Mouse (Mus musculus) lung, embryonic 16.5 days (tissue): ENCODE data around the gene Lactb. TPM values are rescaled to one million over a fixed set of nuclear protein-coding genes. Genes with fewer than 3 reads are reported as not detected.

Experiments used
- ATAC-seq: fragments of 200-750 bp; cut with Nextera tagmentation; 2 replicates; pipeline ENCODE4 v1.8.0; 2017; ENCODE audit warnings: low read depth, mild to moderate bottlenecking, moderate library complexity
- H3K27ac ChIP-seq: fragments of 300-500 bp; sonication (generic); 2 replicates; pipeline ENCODE4 v1.5.1; 2014; ENCODE audit warnings: mild to moderate bottlenecking, control low read depth, low read length
- H3K27me3 ChIP-seq: fragments of 300-500 bp; sonication (generic); 2 replicates; pipeline ENCODE4 v1.6.1; 2014; ENCODE audit warnings: low read depth, low read length, mixed read lengths; ENCODE audit not compliant: control insufficient read depth, insufficient read depth
- H3K36me3 ChIP-seq: fragments of 300-500 bp; sonication (generic); 2 replicates; pipeline ENCODE4 v1.6.1; 2014; ENCODE audit warnings: low read length; ENCODE audit not compliant: control insufficient read depth, insufficient read depth
- H3K4me1 ChIP-seq: fragments of 300-500 bp; sonication (generic); replicated peaks from 2 replicates; pipeline ENCODE4 v1.6.1; 2014; ENCODE audit warnings: low read length, mixed read lengths; ENCODE audit not compliant: control insufficient read depth, insufficient read depth
- H3K4me2 ChIP-seq: fragments of 300-500 bp; sonication (generic); 2 replicates; pipeline ENCODE4 v1.6.1; 2014; ENCODE audit warnings: low read depth, low read length, control low read depth
- H3K4me3 ChIP-seq: fragments of 300-500 bp; sonication (generic); 2 replicates; pipeline ENCODE4 v1.5.1; 2014; ENCODE audit warnings: mild to moderate bottlenecking, low read length, control low read depth
- H3K9ac ChIP-seq: fragments of 300-500 bp; sonication (generic); 2 replicates; pipeline ENCODE4 v1.6.1; 2014; ENCODE audit warnings: low read length, control low read depth
- H3K9me3 ChIP-seq: fragments of 300-500 bp; sonication (generic); 2 replicates; pipeline ENCODE4 v1.6.1; 2016; ENCODE audit warnings: low read length; ENCODE audit not compliant: control insufficient read depth
- WGBS: fragments of 180-500 bp; shearing (Covaris S2); extraction: QIAGEN DNeasy Blood & Tissue Kit; methylation state at CpG from one replicate; pipeline ENCODE4 v1.1.7; 2014; 5-methylcytosine and 5-hydroxymethylcytosine counted together
- polyA plus RNA-seq: library from polyadenylated mRNA; unstranded; fragments of >200 nt; fragmentation: Nextera tagmentation; extraction: Ambion mirVana; gene quantifications from 2 replicates; pipeline ENCODE4 v1.2.1, GENCODE M21; 2015

Lactb gene
- polyA plus RNA-seq, 1 experiment from 2014 or later, result 6.0 TPM

DNA sequence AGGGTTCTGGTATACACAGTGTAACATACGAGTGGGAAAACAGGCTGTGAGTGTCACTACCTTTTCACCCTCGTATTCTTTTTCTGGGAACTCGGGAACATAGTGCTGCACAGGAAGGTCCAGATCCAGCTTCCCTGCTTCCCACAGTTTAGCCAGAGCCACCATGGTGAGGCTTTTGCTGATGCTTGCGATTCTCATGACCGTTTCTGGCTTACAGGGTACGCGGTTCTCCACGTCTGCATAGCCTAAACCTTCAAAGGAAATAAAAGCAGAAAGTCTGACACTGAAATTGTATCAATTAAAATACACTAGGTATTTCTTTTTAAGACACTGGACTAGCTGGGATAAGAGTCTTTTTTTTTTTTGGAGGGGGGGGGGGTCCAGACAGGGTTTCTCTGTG lies 4.2 kb downstream of the Lactb start:
- WGBS, result 78% methylated on average over 8 of the region's 8 CpGs
- Histone ChIP-seq H3K9ac (no peak overlapping the region), H3K9me3 (no peaks in the 10 kb centered on the region), H3K36me3 (peaks cover 11% of the 10 kb centered on the region), H3K4me2 (no peak overlapping the region), H3K27ac (no peak overlapping the region), H3K27me3 (no peaks in the 10 kb centered on the region), H3K4me3 (no peak overlapping the region), H3K4me1 (peaks cover 3% of the 10 kb centered on the region)
- no peak for ATAC-seq

DNA sequence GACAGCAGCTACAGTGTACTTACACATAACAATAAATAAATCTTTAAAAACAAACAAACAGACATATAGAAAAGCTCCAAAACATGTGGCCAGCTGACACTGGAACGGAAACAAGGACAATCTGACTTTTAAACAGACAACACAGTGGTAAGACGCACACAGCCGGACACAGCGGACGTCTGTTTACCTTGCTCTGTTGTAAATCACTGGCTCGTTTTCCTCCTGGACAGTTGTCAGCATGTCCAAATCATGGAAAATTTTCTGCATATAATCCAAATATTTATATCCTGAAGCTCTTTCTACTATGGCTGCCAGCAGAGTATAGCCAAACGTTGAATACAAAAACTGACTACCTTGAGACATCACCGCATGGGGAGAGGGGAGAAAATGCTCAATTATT lies 7.8 kb downstream of the Lactb start:
- Histone ChIP-seq H3K27ac (no peak overlapping the region), H3K9ac (no peak overlapping the region), H3K4me1 (no peaks in the 10 kb centered on the region), H3K27me3 (no peaks in the 10 kb centered on the region), H3K9me3 (no peaks in the 10 kb centered on the region), H3K4me3 (no peak overlapping the region), H3K4me2 (no peak overlapping the region), H3K36me3 (peaks cover 11% of the 10 kb centered on the region)
- ATAC-seq, result no peak; the same call in 1 of the 2 replicates
- 58% methylated on average over 8 of the region's 8 CpGs for WGBS

DNA sequence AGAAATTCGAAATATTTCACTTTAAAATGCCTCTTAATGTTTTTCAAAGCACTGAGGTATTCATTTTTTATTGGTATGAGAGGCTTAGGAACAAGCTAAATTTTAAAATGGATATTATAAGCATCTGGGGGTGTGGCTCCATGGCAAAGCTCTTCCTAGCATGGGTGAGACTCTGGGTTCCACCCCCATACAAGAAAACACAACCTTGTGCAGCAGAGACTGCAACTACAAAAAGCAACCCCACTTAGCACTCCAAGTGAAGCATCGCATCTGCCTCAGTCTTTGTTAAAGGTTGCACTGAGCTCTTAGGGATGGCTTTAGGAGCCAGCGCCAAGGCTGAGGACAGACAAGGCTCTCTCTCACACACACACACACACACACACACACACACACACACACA lies 13.8 kb downstream of the Lactb start:
- H3K36me3 ChIP-seq, result no peaks in the 10 kb centered on the region
- no peak overlapping the region for H3K4me2 ChIP-seq
- H3K27ac ChIP-seq, result no peak overlapping the region
- H3K4me1 ChIP-seq, result no peaks in the 10 kb centered on the region
- no peaks in the 10 kb centered on the region for H3K9me3 ChIP-seq
- H3K9ac ChIP-seq, result no peak overlapping the region
- ATAC-seq, result no peak
- H3K4me3 ChIP-seq, result no peak overlapping the region
- no peaks in the 10 kb centered on the region for H3K27me3 ChIP-seq
- 62% methylated on average over 3 of the region's 3 CpGs for WGBS

DNA sequence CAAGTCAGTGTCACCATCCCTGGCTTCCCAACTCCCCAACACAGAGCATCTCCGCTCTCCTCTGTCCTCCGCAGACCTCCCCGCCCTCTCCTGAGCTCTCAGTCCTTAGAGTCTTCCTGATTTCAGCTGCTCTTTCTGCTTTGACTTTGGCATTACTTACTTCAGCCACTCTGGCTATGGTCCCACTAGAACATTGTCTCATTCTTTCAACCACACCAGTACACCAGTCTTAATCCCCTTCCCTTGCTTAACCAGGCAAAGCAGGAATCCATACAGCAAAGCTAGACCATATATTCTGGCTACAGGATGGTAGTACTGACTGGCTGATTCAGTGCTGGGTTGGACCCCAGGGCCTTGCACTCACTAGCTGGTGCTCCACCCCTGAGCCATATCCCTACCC lies 17.8 kb downstream of the Lactb start:
- Histone ChIP-seq H3K27ac (no peak overlapping the region), H3K36me3 (no peaks in the 10 kb centered on the region), H3K4me3 (no peak overlapping the region), H3K4me1 (no peaks in the 10 kb centered on the region), H3K9me3 (no peaks in the 10 kb centered on the region), H3K27me3 (no peaks in the 10 kb centered on the region), H3K4me2 (no peak overlapping the region), H3K9ac (no peak overlapping the region)
- 90% methylated on average over 3 of the region's 3 CpGs for WGBS
- ATAC-seq, result no peak

DNA sequence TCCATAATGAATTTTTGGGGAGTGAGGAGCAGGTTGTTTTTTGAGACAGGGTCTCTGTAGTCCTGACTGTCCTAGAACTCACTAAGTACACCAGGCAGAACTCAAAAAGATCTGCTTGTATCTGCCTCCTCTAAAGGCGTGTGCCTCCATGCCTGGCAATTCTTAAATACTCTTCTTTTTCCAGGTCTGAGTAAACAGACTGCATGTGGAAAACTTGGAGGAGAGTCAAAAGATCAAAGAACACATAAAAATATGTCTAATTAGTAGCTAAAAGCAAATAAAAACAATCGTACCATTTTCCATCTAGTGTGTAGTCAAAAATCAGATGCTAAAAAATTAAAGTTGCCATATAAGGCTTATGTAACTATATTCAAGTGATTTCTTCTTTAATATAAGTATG lies 22.4 kb downstream of the Lactb start:
- H3K4me2 ChIP-seq, result no peak overlapping the region
- no peaks in the 10 kb centered on the region for H3K9me3 ChIP-seq
- WGBS, result 63% methylated on average over 2 of the region's 2 CpGs
- peaks cover 3% of the 10 kb centered on the region for H3K36me3 ChIP-seq
- ATAC-seq, result no peak
- H3K27ac ChIP-seq, result no peak overlapping the region
- no peak overlapping the region for H3K4me3 ChIP-seq
- no peaks in the 10 kb centered on the region for H3K27me3 ChIP-seq
- H3K9ac ChIP-seq, result no peak overlapping the region
- H3K4me1 ChIP-seq, result no peaks in the 10 kb centered on the region

DNA sequence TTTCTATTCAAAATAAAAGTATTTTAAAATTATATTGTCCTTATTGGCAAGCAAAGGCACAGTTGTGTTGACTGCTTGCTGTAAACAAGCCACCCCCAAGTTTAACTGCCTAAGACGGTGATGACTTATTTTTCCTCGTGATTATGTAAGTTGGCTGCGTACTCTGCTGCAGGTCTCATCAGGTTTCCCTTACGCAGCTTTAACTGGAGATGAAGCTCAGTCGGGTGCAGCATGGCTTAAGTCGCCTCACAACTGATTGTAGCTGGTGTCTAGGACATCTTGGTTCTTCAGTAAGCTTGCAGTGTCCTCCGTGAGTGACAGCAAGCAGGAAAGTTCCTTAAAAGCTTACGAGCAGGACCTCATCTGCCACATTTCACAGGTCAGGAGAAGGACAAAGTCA lies 23.0 kb downstream of the Lactb start:
- Histone ChIP-seq H3K36me3 (peaks cover 3% of the 10 kb centered on the region), H3K27me3 (no peaks in the 10 kb centered on the region), H3K9me3 (no peaks in the 10 kb centered on the region), H3K4me3 (no peak overlapping the region), H3K4me1 (no peaks in the 10 kb centered on the region), H3K9ac (no peak overlapping the region), H3K27ac (no peak overlapping the region), H3K4me2 (no peak overlapping the region)
- no peak for ATAC-seq
- WGBS, result 73% methylated on average over 8 of the region's 8 CpGs

DNA sequence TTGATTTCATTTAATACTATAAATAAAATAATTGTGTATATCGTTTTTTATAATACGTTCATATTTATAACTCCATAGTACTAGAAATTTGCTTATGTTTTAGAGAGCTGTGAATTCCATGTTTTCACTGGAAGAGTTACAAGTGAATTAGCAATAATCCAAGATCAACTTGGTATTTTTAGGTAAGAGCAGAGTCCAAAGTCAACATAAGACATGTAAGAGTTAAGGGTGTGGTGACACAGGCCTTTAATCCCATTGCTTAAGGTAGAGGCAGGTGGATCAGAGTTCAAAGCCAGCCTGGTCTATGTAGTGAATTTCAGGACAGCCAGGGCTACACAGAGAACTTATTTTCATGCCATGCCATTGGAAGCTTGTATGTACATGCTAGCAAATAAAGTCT lies 26.7 kb downstream of the Lactb start:
- ATAC-seq, result no peak
- Histone ChIP-seq H3K27ac (no peak overlapping the region), H3K9me3 (no peaks in the 10 kb centered on the region), H3K9ac (no peak overlapping the region), H3K4me1 (peaks cover 6% of the 10 kb centered on the region; the same call in 1 of the 2 replicates), H3K4me2 (no peak overlapping the region), H3K4me3 (no peak overlapping the region), H3K36me3 (peaks cover 3% of the 10 kb centered on the region), H3K27me3 (no peaks in the 10 kb centered on the region)
- 96% methylated on average over 2 of the region's 2 CpGs for WGBS

DNA sequence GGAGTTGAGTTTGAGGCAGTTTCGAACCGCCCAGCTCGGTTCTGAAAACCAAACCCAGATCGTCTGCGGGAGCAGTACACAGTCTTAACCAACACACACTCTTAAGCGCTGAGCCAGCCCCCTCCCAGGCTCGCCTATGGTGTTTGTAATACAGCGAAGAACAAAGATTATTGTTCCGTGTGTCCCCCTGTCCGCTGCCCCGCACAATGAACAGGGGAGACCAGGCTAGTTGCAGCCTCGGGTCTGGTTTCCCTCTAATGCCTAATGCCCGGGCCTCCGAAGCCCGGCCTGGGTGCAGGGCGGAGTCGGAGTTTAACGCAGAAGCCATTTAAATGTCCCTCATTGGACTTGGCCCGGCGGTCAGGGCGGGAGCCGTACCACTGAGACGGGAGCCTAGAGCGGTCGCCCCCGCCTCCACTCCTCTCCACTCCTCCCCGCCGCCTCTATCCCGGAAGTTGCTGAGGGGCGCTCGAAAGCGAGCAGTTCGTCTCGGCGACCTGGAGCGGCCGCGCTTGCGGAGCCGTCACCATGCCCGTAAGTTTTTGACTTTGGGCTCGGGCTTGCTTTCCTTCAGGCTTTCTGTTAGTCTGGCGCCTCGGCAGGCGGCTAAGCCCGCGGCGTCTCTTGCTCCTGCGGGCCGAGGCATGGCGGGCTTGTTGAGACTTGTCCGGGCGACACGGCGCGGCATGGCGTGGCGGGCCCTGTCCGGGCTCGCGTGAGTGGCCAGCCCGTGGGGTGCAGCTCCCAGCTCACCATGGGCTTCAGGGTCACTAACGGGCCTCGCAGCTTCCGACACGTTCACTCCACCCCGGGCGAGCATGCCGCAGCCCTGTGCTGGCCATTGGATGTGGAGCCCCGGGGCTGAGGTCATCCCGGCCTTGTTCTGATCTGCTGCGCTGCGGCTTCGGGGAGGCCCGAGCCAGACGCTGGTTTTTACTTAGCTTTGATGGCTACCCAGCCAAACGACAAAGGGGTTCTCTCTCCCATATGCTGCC lies 29.3 kb downstream of the Lactb start, which contains the start of gene Rps27l:
Gene Rps27l (plus strand): TSS at position 440 of the 995 bp plus-strand sequence.
- Histone ChIP-seq H3K36me3 (peaks cover 3% of the 10 kb centered on the region), H3K27ac (peak within 1 kb of the TSS; percentile 98), H3K4me2 (peak within 1 kb of the TSS; percentile 90), H3K4me3 (peak within 1 kb of the TSS; percentile 95), H3K9ac (peak within 1 kb of the TSS; percentile 96), H3K4me1 (peaks cover 6% of the 10 kb centered on the region; the same call in 1 of the 2 replicates), H3K27me3 (no peaks in the 10 kb centered on the region), H3K9me3 (no peaks in the 10 kb centered on the region)
- WGBS, result under 1% methylated on average over 77 of the region's 77 CpGs
- peak; percentile 99 for ATAC-seq

DNA sequence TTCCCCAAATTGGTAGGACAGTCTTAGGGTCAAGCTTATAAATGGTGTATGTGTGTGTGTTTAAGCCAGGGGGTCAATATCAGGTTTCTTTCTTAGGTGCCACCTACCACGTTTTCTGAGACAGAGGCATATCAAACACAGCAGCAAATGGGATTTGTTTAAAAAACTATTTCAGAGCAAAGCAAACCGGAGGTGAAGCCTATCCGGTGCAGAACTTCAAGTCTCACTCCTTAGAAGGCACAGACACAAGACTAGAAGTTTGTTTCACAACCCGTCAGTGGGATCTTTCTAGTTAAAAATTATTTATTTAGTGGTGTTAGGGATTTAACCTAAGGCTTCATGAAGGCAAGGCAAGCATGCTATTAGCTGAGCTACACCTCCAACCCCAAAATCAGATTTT lies 30.1 kb downstream of the Lactb start:
- H3K4me2 ChIP-seq, result peak overlapping the region; percentile 60
- no peak for ATAC-seq
- H3K9ac ChIP-seq, result peak overlapping the region; percentile 96
- peak overlapping the region; percentile 95 for H3K4me3 ChIP-seq
- H3K4me1 ChIP-seq, result peaks cover 6% of the 10 kb centered on the region; the same call in 1 of the 2 replicates
- H3K27ac ChIP-seq, result peak overlapping the region; percentile 98
- peaks cover 3% of the 10 kb centered on the region for H3K36me3 ChIP-seq
- H3K9me3 ChIP-seq, result no peaks in the 10 kb centered on the region
- 6% methylated on average over 4 of the region's 4 CpGs for WGBS
- H3K27me3 ChIP-seq, result no peaks in the 10 kb centered on the region
